Mouse (Mus musculus) embryonic fibroblast, embryonic 13.5 days (primary cell): ENCODE measurements around the gene Unc5cl. TPM values are rescaled to one million over a fixed set of nuclear protein-coding genes. Genes with fewer than 3 reads are reported as not detected.

Source experiments
- H3K27ac ChIP-seq: 2 replicates; pipeline ENCODE4 v1.5.1; 2012; ENCODE audit warnings: low read length, control low read depth, inconsistent platforms; ENCODE audit not compliant: insufficient read depth
- H3K4me1 ChIP-seq: 2 replicates; pipeline ENCODE4 v1.6.1; 2011; ENCODE audit warnings: low read length; ENCODE audit not compliant: control insufficient read depth, insufficient read depth
- H3K4me3 ChIP-seq: 2 replicates; pipeline ENCODE4 v1.5.1; 2011; ENCODE audit warnings: mild to moderate bottlenecking, control low read depth, low read length; ENCODE audit not compliant: insufficient read depth
- CTCF ChIP-seq: IDR thresholded peaks from 2 replicates; pipeline ENCODE4 v1.5.1; 2011; ENCODE audit warnings: mild to moderate bottlenecking, control low read depth, low read length, moderate library complexity, borderline replicate concordance; ENCODE audit not compliant: insufficient read depth
- POLR2A ChIP-seq: IDR thresholded peaks from 2 replicates; pipeline ENCODE4 v1.6.1; 2011; ENCODE audit warnings: low read depth, mild to moderate bottlenecking, control low read depth, low read length, moderate library complexity
- polyA plus RNA-seq: library from polyadenylated mRNA; stranded (reverse); fragments of >200 nt; gene quantifications from 2 replicates; pipeline ENCODE4 v1.2.4, GENCODE M21; 2011; ENCODE audit warnings: low read depth; ENCODE audit not compliant: missing spikeins, insufficient read length

Gene Unc5cl
- polyA plus RNA-seq, 1 experiment, result not detected

- TF ChIP-seq CTCF (no peak), POLR2A (no peak)
- H3K4me3 ChIP-seq, result no peak overlapping the region
- H3K27ac ChIP-seq, result no peak overlapping the region
- H3K4me1 ChIP-seq, result no peaks in the 10 kb centered on the region
Observed at GRCm38 (mm10) chr17:48523056-48523455, 68.4 kb downstream of the Unc5cl start.

- H3K4me3 ChIP-seq, result no peak overlapping the region
- no peak overlapping the region for H3K27ac ChIP-seq
- no peak for TF ChIP-seq POLR2A
- no peak for TF ChIP-seq CTCF
- H3K4me1 ChIP-seq, result no peaks in the 10 kb centered on the region
Observed at GRCm38 (mm10) chr17:48533844-48534705, 79.4 kb downstream of the Unc5cl start.

GRCm38 (mm10) chr17:48538328-48538727 lies 83.6 kb downstream of the Unc5cl start:
- no peak overlapping the region for H3K27ac ChIP-seq
- no peak overlapping the region for H3K4me3 ChIP-seq
- TF ChIP-seq POLR2A (no peak), CTCF (no peak)
- no peaks in the 10 kb centered on the region for H3K4me1 ChIP-seq

- H3K4me3 ChIP-seq, result no peak overlapping the region
- H3K27ac ChIP-seq, result no peak overlapping the region
- no peaks in the 10 kb centered on the region for H3K4me1 ChIP-seq
- TF ChIP-seq POLR2A (no peak), CTCF (no peak)
Observed at GRCm38 (mm10) chr17:48539326-48539725, 84.6 kb downstream of the Unc5cl start.

- H3K27ac ChIP-seq, result no peak overlapping the region
- no peak for TF ChIP-seq CTCF
- no peak for TF ChIP-seq POLR2A
- H3K4me3 ChIP-seq, result no peak overlapping the region
- no peaks in the 10 kb centered on the region for H3K4me1 ChIP-seq
Observed at GRCm38 (mm10) chr17:48542733-48543132, 88.0 kb downstream of the Unc5cl start.

GRCm38 (mm10) chr17:48543301-48543765 lies 88.6 kb downstream of the Unc5cl start:
- no peaks in the 10 kb centered on the region for H3K4me1 ChIP-seq
- no peak overlapping the region for H3K27ac ChIP-seq
- TF ChIP-seq POLR2A (no peak), CTCF (no peak)
- H3K4me3 ChIP-seq, result peak overlapping the region; percentile 1; the same call in 1 of the 2 replicates

GRCm38 (mm10) chr17:48544722-48545121 lies 90.0 kb downstream of the Unc5cl start:
- no peak overlapping the region for H3K4me3 ChIP-seq
- TF ChIP-seq CTCF (no peak), POLR2A (no peak)
- H3K4me1 ChIP-seq, result no peaks in the 10 kb centered on the region
- no peak overlapping the region for H3K27ac ChIP-seq

GRCm38 (mm10) chr17:48545223-48545943 lies 90.7 kb downstream of the Unc5cl start:
- Histone ChIP-seq H3K27ac (no peak overlapping the region), H3K4me3 (no peak overlapping the region), H3K4me1 (no peaks in the 10 kb centered on the region)
- TF ChIP-seq POLR2A, result no peak
- TF ChIP-seq CTCF, result no peak

GRCm38 (mm10) chr17:48546036-48546435 lies 91.3 kb downstream of the Unc5cl start:
- no peak overlapping the region for H3K4me3 ChIP-seq
- no peaks in the 10 kb centered on the region for H3K4me1 ChIP-seq
- TF ChIP-seq CTCF, result no peak
- TF ChIP-seq POLR2A, result no peak
- no peak overlapping the region for H3K27ac ChIP-seq

GRCm38 (mm10) chr17:48547668-48548067 lies 93.0 kb downstream of the Unc5cl start:
- no peaks in the 10 kb centered on the region for H3K4me1 ChIP-seq
- no peak overlapping the region for H3K27ac ChIP-seq
- no peak for TF ChIP-seq CTCF
- no peak for TF ChIP-seq POLR2A
- H3K4me3 ChIP-seq, result no peak overlapping the region
